Mouse (Mus musculus) ES-CJ7 (cell line): ENCODE results near the gene F13b.

Experiments used
- DNase-seq: peaks from one replicate; pipeline ENCODE4 v3.0.0; 2011; ENCODE audit warnings: low read depth, low spot score

The F13b gene

GRCm38 (mm10) chr1:139501258-139501752 is at the start of gene F13b:
Gene F13b (plus strand): TSS chr1:139501702.
- DNase-seq: no peak

GRCm38 (mm10) chr1:139454340-139455225 is 46.9 kb upstream of the F13b start, which contains the start of gene Aspm:
Gene Aspm (plus strand): TSS chr1:139454772.
- peak; percentile 97 for DNase-seq

- DNase-seq: peak; percentile 76
These were observed 46.2 kb upstream of the F13b start for GRCm38 (mm10) chr1:139455226-139455869.

GRCm38 (mm10) chr1:139460807-139461206 is 40.7 kb upstream of the F13b start:
- DNase-seq: no peak

- no peak for DNase-seq
These were observed 35.6 kb upstream of the F13b start for GRCm38 (mm10) chr1:139465936-139466335.

- DNase-seq: no peak
These were observed 22.6 kb upstream of the F13b start for GRCm38 (mm10) chr1:139478898-139479297.

- DNase-seq: peak; percentile 42
These were observed 21.3 kb upstream of the F13b start for GRCm38 (mm10) chr1:139480246-139480645.

- no peak for DNase-seq
These were observed 20.4 kb upstream of the F13b start for GRCm38 (mm10) chr1:139481146-139481545.

- peak; percentile 99 for DNase-seq
These were observed 6.9 kb upstream of the F13b start for GRCm38 (mm10) chr1:139494630-139495029.

- DNase-seq: no peak
These were observed 6.1 kb upstream of the F13b start for GRCm38 (mm10) chr1:139495408-139495807.

- DNase-seq: peak; percentile 56
These were observed 5.3 kb upstream of the F13b start for GRCm38 (mm10) chr1:139496212-139496611.

GRCm38 (mm10) chr1:139499751-139500150 is 1.8 kb upstream of the F13b start:
- peak; percentile 57 for DNase-seq

- DNase-seq: peak; percentile 54
These were observed 13.1 kb downstream of the F13b start for GRCm38 (mm10) chr1:139514556-139514955.

- no peak for DNase-seq
These were observed 47.0 kb downstream of the F13b start for GRCm38 (mm10) chr1:139548536-139548935.

GRCm38 (mm10) chr1:139551311-139551710 is 49.8 kb downstream of the F13b start:
- no peak for DNase-seq

GRCm38 (mm10) chr1:139560024-139560423 is 58.5 kb downstream of the F13b start, which contains the start of gene Cfhr1:
Gene Cfhr1 (minus strand): TSS chr1:139560272.
- DNase-seq: no peak
